Mouse (Mus musculus): ENCODE results near the gene Sfn.

The Sfn gene

GRCm38 (mm10) chr4:133574843-133575202 lies 27.1 kb downstream of the Sfn start:
- no peak for DNase-seq

- peak; percentile 93 for DNase-seq
These were observed 27.7 kb downstream of the Sfn start, which contains the start of gene Gpatch3 for GRCm38 (mm10) chr4:133574070-133574842. TSS of gene Gpatch3 (plus strand) at chr4:133574745.

- no peak for DNase-seq
These were observed 31.9 kb downstream of the Sfn start for GRCm38 (mm10) chr4:133570066-133570466.

GRCm38 (mm10) chr4:133569291-133570065 lies 32.5 kb downstream of the Sfn start:
- DNase-seq: no peak

DNA sequence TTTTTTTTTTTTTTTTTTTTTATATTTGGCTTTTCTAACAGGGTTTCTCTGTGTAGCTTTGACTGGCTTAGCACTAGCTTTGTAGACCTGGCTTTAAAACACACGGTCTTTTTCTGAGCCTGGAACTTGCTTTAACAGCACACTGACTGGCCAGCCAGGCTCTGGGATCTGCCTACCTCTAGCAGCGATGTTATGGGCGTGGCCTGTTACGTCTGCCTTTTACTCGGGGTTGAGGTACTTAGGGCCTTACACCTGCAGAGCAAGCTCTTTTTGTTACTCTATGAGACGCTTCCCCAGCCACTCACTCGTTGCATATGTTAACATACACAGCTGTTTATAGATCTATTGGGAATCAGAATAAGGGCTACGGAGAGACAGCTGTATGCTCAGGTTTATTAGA lies 34.7 kb downstream of the Sfn start:
- no peak for DNase-seq

DNA sequence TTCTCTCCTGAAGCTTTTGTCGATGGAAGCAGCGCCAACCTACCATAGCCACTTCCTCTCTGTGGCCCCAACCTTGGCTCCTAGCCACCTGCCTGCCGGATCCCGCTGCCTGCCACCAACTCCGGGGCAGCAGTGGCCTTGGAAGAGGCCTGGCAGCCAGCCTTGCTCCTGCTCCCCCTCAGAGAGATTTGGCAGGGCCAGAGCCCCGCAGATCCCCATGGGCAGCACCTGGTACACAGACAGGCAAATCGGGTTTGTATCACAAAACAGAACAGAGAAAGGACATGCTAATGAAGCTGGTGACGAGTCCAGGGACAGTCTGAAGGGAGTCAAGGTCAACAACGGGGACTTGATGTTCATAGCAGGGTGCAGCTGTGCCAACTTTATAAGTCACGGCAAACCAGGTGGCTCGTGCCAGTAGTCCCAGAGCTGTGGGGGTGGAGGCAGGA lies 38.8 kb downstream of the Sfn start:
- DNase-seq: no peak

DNA sequence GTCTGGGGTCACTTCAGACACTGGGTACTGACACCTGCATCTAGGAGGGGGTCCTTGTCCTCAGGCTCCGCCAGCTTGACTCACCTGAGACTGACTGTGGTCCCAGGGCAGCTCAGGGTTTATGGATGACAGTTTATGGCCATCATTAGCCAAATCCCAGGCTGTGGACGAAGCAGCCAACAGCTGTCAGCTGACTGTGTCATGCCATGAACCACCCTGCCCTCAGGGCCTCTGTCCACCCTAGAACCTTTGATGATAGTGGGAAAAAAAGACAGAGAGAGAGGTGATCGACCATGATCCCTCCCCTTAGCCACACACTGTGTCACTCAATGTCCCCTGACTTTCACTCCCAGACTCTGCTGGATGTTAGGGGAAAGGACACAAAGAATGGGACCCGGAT lies 40.3 kb downstream of the Sfn start:
- DNase-seq: no peak

DNA sequence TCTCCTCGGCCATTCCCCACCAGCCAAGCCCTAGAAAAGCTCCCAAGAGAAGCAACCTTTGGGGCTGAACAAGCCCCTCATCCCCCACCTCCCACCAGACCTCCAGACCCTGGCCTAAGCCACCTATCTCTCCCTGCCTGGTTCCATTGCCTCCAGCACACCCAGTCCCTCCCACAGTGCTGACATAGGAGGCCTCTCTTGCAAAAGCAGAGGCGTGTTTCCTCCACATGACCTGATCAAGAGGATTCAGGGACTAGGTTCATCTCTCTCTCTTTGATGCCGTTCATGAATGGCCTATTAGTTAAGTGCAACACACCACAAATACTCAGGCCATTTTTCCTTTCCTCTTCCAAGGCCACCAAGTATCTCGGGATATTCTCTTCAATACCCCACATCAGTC lies 42.1 kb downstream of the Sfn start:
- DNase-seq: no peak

- DNase-seq: no peak
These were observed 44.8 kb downstream of the Sfn start for GRCm38 (mm10) chr4:133557041-133557717.

- no peak for DNase-seq
These were observed 48.3 kb downstream of the Sfn start for GRCm38 (mm10) chr4:133553448-133554330.

DNA sequence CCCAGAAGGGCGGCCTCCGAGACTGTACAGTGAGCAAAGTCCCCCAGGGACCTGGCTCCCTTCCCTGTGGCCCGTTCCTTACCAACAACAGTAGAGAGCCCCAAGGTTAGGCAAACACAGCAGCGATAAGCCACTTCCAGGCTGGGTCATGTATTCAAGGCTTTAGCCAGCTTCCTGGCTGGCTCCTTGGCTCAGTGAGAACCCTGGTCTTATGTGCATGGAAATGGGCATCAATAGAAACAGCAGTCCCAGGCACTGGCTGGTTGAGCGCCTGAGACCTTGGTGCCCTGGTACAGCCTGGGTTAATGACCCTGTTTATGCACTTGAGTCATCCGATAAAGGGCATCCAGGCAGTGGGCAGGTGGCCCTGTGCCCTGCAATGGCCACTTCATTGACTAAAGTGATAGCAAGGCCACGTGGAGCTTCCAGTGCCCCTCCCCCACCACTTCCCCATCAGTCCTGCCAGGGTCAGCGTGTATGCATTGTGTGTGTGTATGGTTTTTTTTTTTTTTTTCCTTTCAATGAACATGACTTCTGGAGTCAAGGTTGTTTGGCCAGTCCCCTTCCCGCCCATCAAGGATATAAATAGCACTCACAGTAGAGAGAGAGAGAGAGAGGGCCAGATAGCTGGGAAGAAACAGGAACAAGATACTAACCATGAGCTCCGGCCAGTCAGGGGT lies 49.1 kb downstream of the Sfn start, which contains the start of gene Nr0b2:
Gene Nr0b2, plus strand, starts transcription at position 609 of the 680 bp plus-strand sequence.
- no peak for DNase-seq

- DNase-seq: no peak
These were observed 49.9 kb downstream of the Sfn start for GRCm38 (mm10) chr4:133552029-133552428.

All from right cerebral cortex, adult 18-20 months (tissue).